Mouse (Mus musculus) cerebellum, adult (tissue): ENCODE measurements around the gene Parg.
A peak's percentile ranks its signal among the peaks of the same experiment; 100 is the strongest.
"Not testable (repeated sequence)": the region's sequence is repeated elsewhere in the genome, so short reads cannot be mapped to it uniquely, and the experiment has no call there.

Experiments
- ATAC-seq: cut with Nextera tagmentation; 2 replicates; pipeline ENCODE4 v1.9.2; 2017; ENCODE audit warnings: mild to moderate bottlenecking, moderate library complexity, mixed read lengths; ENCODE audit not compliant: insufficient number of reproducible peaks, low FRiP score, low TSS enrichment

The Parg gene

GRCm38 (mm10) chr14:32176590-32176989 is 25.2 kb upstream of the Parg start:
- not testable (repeated sequence) for ATAC-seq

- ATAC-seq = no peak
These were observed 22.2 kb upstream of the Parg start for GRCm38 (mm10) chr14:32179393-32180195.

DNA sequence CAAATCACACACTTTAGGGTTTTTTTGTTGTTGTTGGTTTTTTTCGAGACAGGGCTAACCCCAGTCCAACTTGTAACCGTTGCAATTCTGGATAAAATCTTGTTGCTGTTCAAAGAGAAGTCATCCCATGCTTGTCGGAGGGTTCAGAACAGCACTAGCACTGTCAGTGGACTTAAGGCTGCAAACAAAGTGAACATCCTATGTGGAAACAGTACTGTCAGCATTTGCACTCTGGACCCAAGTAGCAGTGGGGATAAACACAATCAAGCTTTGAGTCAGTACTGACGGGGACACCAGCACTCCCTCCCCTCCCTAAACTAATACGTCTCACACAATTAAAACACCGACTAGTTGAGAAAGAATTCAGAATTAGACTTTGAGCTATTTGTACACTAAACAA is 20.9 kb upstream of the Parg start:
- no peak for ATAC-seq

- ATAC-seq = no peak
These were observed 17.9 kb upstream of the Parg start for GRCm38 (mm10) chr14:32183846-32184245.

DNA sequence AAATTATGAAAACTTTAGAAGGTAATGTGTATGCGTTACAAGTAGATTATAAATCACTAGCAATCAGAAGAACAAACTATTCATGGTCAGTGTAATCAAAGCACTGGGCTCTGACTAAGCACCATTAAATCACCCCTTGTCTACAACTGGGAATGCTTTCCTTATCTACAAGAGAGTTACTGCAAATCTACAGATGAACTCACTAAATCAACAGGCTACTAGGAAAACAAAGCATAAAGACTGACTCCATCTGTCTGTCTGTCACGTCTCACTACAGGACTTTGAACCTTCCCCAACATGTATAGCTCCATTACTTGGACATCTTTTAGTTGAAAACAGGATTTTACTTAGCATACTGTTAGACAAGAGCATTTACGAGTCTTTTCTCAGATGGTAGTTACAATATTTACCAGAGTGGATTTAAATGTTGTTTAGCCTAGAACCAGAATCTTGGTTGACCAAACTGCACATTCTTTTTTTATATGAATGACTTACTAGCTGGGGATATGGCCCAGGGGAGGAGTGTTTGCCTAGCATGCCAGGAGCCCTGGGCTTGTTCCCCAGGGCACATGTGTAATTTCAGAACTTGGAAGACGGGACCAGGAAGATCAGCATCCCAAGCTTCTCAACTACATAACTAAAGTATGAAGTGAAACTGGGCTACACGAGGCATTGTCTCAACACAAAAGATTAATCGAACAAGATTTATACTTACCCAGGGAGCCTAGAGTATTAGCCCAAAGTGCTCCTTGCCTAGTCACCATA is 10.9 kb upstream of the Parg start:
- no peak for ATAC-seq

- no peak for ATAC-seq
These were observed 9.8 kb upstream of the Parg start for GRCm38 (mm10) chr14:32191926-32192325.

- ATAC-seq = 0 out of 2 replicates have a peak, but pooled peaks have one; percentile 40
These were observed 9.3 kb upstream of the Parg start for GRCm38 (mm10) chr14:32192437-32192836.

DNA sequence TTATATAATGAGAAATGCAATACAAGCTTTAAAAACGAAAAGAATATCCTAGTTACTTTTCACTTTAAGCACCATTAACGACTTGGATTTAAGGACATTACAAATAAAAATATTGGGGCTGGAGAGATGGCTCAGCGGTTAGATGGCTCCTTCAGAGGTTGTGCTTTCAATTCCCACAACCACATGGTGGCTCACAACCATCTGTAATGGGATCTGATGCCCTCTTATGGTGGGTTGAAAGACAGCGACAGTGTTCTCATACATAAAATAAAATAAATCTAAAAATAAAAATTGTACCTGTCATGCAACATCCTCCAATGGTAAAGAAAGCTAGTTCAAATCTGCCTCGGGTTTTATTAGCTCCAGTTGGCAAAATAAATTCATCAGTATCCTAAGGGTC is 8.2 kb upstream of the Parg start:
- not testable (repeated sequence) for ATAC-seq

GRCm38 (mm10) chr14:32201354-32201753 is 395 bp upstream of the Parg start:
- ATAC-seq = no peak

DNA sequence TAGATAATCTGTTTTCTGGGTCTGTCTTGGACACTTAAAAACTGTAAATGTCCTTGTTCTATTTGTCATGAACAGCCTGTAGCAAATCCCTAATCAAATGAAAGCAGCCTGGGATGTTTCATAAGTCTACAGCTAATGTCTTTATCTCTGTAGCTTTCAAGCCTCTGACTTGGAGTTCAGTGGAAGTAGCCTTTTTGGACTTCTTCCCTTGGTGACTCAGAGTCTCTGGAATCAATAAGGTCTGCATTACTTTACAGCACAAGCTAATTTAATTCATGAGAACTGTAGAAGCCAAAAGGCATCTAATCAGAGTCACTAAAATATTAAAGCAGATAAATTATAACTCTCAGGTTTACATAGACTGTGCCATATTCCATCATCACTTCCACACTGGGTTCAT is 24.9 kb downstream of the Parg start:
- no peak for ATAC-seq

GRCm38 (mm10) chr14:32228996-32229395 is 27.2 kb downstream of the Parg start:
- ATAC-seq = no peak

GRCm38 (mm10) chr14:32242401-32242800 is 40.7 kb downstream of the Parg start:
- no peak for ATAC-seq

DNA sequence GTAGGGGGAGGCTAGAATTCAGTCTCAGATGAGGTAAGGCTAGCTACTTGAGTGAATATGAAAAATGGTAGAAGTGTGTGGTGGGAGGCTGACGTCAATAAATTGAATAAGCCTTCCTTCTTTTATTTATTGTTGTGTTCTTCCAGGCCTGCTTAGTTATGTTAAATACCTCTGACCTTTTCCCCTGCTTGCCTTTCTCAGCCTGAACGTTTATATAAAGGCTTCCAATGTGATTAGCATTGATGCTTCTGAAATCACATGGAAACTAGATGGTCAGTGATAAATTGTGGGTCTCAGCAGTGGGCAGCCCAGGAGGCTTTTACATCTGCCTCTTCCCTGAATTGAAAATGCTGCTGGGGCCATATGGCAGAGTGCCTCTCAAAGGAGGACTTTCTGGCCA is 44.3 kb downstream of the Parg start:
- no peak for ATAC-seq

DNA sequence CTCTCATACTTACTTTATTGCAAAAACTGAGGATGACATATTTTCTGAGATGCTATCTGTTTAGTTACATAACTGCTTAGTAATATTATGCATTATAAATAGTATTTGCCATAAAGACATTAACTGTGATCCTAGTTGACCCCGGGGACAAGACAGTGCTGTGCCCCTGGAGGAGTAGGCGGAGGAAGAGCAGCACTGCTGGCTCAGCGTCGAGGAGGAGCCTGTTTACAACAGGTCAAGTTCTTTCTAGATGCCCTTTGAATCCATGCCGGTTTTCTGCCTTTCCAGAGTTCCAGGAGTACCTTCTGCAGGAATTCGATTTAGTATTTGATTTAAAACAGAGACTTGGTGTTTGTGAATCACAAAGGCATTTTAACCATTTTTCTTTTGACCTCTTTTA is 47.9 kb downstream of the Parg start:
- no peak for ATAC-seq

GRCm38 (mm10) chr14:32260830-32261229 is 59.1 kb downstream of the Parg start:
- ATAC-seq = no peak

DNA sequence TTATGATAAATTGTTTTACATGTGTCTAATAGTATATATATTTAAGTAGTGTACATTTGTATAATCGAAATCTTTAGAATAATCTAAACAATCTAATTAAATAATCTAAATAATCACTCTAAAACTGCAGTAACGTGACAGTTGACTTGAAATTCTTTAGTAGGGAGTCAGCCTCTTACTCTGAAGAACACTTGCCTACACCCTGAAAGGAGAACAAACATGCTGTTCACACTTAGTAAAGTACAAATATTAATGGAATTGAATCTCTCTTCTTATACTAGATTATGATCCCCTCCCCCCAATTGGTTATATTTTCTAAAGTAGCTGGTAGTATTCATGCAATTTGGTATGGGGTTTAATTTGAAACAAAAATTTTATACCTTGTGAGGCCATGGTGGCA is 60.0 kb downstream of the Parg start:
- no peak for ATAC-seq

DNA sequence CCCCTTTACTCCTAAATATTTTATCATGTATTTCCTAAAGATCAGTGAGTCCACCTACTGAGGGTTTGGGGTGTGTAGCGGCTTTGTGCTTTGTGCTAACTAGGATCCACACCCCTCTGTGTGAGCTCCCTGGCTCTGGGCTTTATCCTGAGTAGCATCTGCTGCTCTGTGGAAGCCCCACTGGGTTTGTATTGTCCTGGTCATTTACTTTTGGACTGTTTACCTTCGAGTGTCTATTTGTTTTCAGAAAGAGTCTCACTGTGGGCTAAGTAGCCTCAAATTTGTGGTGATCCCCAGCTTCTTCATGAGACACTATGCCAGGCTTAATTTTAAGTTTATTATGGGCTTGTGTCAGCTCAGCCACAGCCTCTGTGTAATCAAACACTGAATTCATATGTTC is 67.2 kb downstream of the Parg start:
- no peak for ATAC-seq

DNA sequence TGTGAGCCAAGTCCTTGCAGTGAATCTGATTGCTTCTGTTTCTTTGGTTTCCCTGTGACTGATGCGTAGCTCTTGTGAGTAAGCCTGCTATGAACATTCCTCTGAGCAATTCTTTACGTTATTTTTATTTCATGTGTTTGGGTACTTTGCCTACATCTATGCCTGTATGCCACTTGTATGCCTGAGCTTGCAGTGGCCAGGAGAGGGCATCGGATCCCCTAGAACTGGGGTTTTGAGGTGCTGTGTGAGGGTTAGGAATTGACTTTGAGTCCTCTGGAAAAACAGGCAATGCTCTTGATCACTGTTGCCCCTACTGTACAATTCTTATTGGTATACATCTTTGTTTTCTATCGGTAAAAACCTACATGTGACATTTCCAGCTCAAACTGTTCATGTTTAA is 67.8 kb downstream of the Parg start:
- ATAC-seq = no peak

GRCm38 (mm10) chr14:32301622-32302021 is 99.9 kb downstream of the Parg start:
- no peak for ATAC-seq

- ATAC-seq = no peak
These were observed 100.7 kb downstream of the Parg start for GRCm38 (mm10) chr14:32302423-32302822.

- ATAC-seq = no peak
These were observed 103.2 kb downstream of the Parg start for GRCm38 (mm10) chr14:32304921-32305320.

GRCm38 (mm10) chr14:32309876-32310275 is 108.1 kb downstream of the Parg start:
- peak; percentile 69 for ATAC-seq
